Mouse (Mus musculus): ENCODE measurements around the gene B4gat1. TPM values are rescaled to one million over a fixed set of nuclear protein-coding genes. Genes with fewer than 3 reads are reported as not detected.
"Not testable (repeated sequence)": the region's sequence is repeated elsewhere in the genome, so short reads cannot be mapped to it uniquely, and the experiment has no call there.

B4gat1 gene
- polyA plus RNA-seq, 1 experiment from 2014 or later, result 47.2 TPM

DNA sequence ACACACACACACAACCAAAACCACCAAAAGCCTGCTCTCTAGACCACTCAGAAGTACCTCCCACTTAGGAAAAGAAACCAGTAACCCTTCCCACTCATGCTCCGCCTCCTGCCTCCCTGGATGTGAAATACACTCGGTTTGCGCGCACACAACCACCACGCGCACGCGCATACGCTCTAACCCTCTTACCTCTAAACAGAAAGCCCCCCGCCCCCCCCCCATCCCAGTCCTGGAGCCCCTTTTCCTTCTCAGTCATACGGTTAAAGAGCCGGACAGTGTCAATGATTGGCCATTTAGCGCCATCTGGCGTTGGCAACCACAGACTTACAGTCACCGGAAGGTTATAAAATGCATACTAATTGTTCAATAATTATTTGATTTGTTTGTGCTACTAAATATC lies 34.4 kb downstream of the B4gat1 start:
- ATAC-seq (ENCODE audit: insufficient number of reproducible peaks, low FRiP score, low TSS enrichment, low read depth), result no peak
- Histone ChIP-seq H3K27me3 (peaks cover 6% of the 10 kb centered on the region), H3K36me3 (no peaks in the 10 kb centered on the region), H3K4me2 (replicated peaks) (peak overlapping the region; percentile 82), H3K4me1 (peaks cover 47% of the 10 kb centered on the region), H3K4me3 (replicated peaks) (peak overlapping the region; percentile 70), H3K9ac (no peak overlapping the region), H3K9me3 (replicated peaks) (no peaks in the 10 kb centered on the region), H3K27ac (replicated peaks) (peak overlapping the region; percentile 98)
- 1% methylated on average over 15 of the region's 15 CpGs for WGBS

DNA sequence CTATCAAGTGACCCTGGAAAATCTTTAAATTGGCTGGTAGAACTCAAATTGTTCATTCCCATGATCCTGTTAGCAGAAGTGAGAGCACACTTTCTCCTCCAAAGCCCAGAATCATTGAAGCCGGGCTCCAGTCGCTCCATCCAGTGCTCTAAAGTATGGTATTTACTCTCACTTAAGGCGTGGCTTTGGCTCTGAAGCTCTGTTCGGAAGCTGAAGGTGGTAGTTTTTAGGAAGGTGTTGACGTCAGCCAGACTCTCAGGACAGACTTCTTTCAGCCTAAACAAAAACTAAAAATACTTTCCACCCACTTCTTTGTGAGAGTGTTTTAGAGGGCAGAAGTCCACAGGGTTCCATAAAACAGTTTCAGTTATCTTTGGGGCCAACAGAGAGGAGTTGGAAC lies 34.9 kb downstream of the B4gat1 start:
- WGBS, result 33% methylated on average over 5 of the region's 5 CpGs
- Histone ChIP-seq H3K27ac (replicated peaks) (no peak overlapping the region), H3K27me3 (peaks cover 3% of the 10 kb centered on the region)

DNA sequence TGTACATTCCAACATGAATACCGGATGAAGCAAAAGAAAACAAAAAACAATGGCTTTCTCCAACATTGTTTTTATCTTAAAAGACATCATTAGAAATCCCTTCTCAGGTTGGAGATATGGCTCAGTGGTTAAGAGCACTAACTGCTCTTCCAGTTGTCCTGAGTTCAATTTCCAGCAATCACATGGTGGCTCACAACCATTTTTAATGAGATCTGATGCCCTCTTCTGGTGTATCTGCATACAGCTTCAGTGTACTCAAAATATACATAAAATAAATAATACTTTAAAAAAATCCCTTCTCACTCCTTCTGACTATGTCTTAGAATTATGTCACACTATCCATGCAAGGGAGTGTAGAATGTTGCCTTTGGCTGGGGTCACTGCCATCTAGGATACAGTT lies 40.7 kb downstream of the B4gat1 start:
- no peak overlapping the region for H3K27ac ChIP-seq (replicated peaks)
- 80% methylated on average over 1 of the region's 1 CpGs for WGBS
- H3K4me3 ChIP-seq (replicated peaks), result no peak overlapping the region
- H3K4me1 ChIP-seq, result no peaks in the 10 kb centered on the region
- H3K36me3 ChIP-seq, result no peaks in the 10 kb centered on the region
- H3K9ac ChIP-seq, result no peak overlapping the region
- ATAC-seq (ENCODE audit: insufficient number of reproducible peaks, low FRiP score, low TSS enrichment, low read depth), result no peak
- no peak overlapping the region for H3K4me2 ChIP-seq (replicated peaks)
- H3K27me3 ChIP-seq, result peaks cover 41% of the 10 kb centered on the region
- H3K9me3 ChIP-seq (replicated peaks), result no peaks in the 10 kb centered on the region

More for the DNA sequence above, 34.9 kb downstream of the B4gat1 start:
- no peaks in the 10 kb centered on the region for H3K36me3 ChIP-seq
- no peak overlapping the region for H3K9ac ChIP-seq
- H3K4me1 ChIP-seq, result peaks cover 43% of the 10 kb centered on the region
- ATAC-seq (ENCODE audit: insufficient number of reproducible peaks, low FRiP score, low TSS enrichment, low read depth), result no peak
- H3K4me2 ChIP-seq (replicated peaks), result no peak overlapping the region
- no peaks in the 10 kb centered on the region for H3K9me3 ChIP-seq (replicated peaks)
- peak overlapping the region; percentile 70; the same call in 1 of the 2 replicates for H3K4me3 ChIP-seq (replicated peaks)

DNA sequence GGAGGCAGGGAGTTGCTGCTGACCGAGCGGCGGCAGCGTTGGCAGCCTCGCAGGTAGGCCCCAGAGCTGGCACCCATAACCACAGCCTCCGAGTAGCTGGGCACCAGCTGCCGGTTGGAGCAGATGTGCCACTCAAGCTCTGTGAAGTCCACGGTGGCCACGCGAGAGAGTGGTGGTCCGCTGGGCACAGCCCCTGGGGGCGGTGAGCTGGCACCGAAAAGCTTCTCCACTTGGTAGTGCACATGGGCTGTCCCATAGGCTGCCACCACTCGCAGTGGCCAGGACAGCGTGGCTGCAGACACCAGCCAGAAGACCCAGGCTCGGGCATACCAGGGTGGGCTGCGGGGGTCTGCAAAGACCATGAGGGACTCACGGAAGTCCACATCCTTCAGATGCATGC lies 43.4 kb downstream of the B4gat1 start:
- Histone ChIP-seq H3K27me3 (peaks cover 65% of the 10 kb centered on the region), H3K4me2 (replicated peaks) (no peak overlapping the region)
- ATAC-seq (ENCODE audit: insufficient number of reproducible peaks, low FRiP score, low TSS enrichment, low read depth), result no peak

DNA sequence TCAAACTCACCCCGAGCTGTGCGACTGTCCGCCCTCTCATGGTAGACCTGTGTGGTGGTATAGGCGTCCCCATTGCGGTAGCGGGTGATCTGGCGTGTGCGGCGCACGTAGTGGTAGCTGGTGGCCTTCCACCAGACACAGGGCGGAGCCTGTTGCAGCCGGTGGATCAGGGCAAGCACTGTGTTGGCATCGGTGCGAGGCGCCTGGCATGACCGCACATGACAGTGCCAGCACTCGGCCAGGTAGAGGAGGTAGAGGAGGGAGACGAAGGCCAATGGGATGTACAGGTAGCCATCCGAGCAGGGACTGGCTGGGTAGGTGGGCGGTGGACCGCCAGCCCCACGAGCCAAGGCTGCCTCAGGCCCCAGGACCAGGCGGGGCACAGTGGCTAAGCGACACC lies 44.0 kb downstream of the B4gat1 start:
- Histone ChIP-seq H3K4me2 (replicated peaks) (no peak overlapping the region), H3K4me3 (replicated peaks) (no peak overlapping the region), H3K27me3 (peaks cover 65% of the 10 kb centered on the region), H3K36me3 (no peaks in the 10 kb centered on the region), H3K9ac (no peak overlapping the region), H3K27ac (replicated peaks) (no peak overlapping the region), H3K9me3 (replicated peaks) (no peaks in the 10 kb centered on the region), H3K4me1 (peaks cover 18% of the 10 kb centered on the region)
- ATAC-seq (ENCODE audit: insufficient number of reproducible peaks, low FRiP score, low TSS enrichment, low read depth), result no peak
- WGBS, result 69% methylated on average over 24 of the region's 24 CpGs

More for the DNA sequence above, 43.4 kb downstream of the B4gat1 start:
- Histone ChIP-seq H3K36me3 (no peaks in the 10 kb centered on the region), H3K9ac (no peak overlapping the region), H3K4me1 (peaks cover 14% of the 10 kb centered on the region), H3K27ac (replicated peaks) (no peak overlapping the region), H3K4me3 (replicated peaks) (no peak overlapping the region), H3K9me3 (replicated peaks) (no peaks in the 10 kb centered on the region)
- 69% methylated on average over 18 of the region's 18 CpGs for WGBS

DNA sequence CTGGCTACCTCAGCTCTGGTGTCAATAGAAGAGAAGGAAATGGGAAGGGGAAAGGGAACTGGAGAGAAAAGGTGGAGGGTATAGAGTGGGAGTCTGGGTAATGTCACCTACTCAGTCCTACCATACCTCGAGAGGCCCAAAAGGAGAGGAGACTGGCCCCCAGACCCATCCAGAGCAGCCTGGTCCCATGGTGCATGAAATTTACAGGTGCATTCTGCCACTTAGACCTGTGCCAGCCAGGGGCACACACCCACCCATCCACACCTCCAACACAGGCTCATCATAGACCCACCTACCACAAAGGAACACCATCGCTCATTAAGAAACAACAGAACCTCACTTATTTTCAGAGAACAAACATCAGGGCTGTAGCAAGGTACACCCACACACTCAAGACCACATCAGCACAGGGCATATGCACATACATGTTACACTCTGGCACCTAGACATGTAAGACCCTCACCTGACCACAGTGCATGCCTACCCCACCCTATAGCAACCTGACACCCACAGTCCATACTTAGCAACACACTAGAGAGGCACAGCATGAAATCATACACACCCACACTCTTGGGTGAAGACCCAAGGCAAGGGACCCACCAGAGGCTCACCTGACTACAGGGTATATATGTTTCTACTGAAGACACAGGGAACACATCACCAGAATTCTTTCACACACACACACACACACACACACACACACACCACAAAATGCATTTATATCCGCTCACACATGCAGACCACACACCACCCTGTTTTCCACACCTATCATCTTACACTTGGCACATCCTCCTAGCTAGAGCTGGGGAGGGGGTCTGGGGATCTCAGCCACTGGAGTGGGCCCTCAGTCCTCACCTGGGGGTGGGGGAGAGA lies 45.6 kb downstream of the B4gat1 start:
- no peak for ATAC-seq (ENCODE audit: insufficient number of reproducible peaks, low FRiP score, low TSS enrichment, low read depth)
- H3K4me3 ChIP-seq (replicated peaks), result peak overlapping the region; percentile 49; the same call in 1 of the 2 replicates

DNA sequence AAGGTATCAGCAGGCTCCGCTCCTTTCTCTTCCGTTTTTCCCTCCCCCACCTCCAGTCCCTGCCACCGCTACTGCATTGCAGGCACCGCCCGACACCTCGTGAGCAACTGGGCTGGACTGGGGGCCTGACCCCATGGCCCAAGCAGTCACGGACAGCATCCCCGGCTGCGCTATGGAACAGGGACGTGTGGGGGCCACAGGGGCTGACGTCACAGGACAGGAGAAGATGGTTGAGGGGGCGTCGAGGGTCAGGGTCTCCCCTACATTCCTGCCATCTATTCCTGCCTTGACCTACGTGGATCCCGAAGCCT lies 46.2 kb downstream of the B4gat1 start:
- Histone ChIP-seq H3K9me3 (replicated peaks) (no peaks in the 10 kb centered on the region), H3K27me3 (peaks cover 65% of the 10 kb centered on the region), H3K27ac (replicated peaks) (no peak overlapping the region), H3K36me3 (peaks cover 2% of the 10 kb centered on the region; the same call in 1 of the 2 replicates), H3K9ac (no peak overlapping the region), H3K4me1 (peaks cover 27% of the 10 kb centered on the region), H3K4me2 (replicated peaks) (peak overlapping the region; percentile 91), H3K4me3 (replicated peaks) (peak overlapping the region; percentile 49)
- ATAC-seq (ENCODE audit: insufficient number of reproducible peaks, low FRiP score, low TSS enrichment, low read depth), result no peak
- 9% methylated on average over 15 of the region's 15 CpGs for WGBS

More for the DNA sequence above, 45.6 kb downstream of the B4gat1 start:
- WGBS, result 64% methylated on average over 3 of the region's 3 CpGs
- peaks cover 24% of the 10 kb centered on the region for H3K4me1 ChIP-seq
- peak overlapping the region; percentile 91 for H3K4me2 ChIP-seq (replicated peaks)
- H3K27me3 ChIP-seq, result peaks cover 65% of the 10 kb centered on the region
- H3K9ac ChIP-seq, result no peak overlapping the region
- no peak overlapping the region for H3K27ac ChIP-seq (replicated peaks)
- H3K36me3 ChIP-seq, result no peaks in the 10 kb centered on the region
- no peaks in the 10 kb centered on the region for H3K9me3 ChIP-seq (replicated peaks)

DNA sequence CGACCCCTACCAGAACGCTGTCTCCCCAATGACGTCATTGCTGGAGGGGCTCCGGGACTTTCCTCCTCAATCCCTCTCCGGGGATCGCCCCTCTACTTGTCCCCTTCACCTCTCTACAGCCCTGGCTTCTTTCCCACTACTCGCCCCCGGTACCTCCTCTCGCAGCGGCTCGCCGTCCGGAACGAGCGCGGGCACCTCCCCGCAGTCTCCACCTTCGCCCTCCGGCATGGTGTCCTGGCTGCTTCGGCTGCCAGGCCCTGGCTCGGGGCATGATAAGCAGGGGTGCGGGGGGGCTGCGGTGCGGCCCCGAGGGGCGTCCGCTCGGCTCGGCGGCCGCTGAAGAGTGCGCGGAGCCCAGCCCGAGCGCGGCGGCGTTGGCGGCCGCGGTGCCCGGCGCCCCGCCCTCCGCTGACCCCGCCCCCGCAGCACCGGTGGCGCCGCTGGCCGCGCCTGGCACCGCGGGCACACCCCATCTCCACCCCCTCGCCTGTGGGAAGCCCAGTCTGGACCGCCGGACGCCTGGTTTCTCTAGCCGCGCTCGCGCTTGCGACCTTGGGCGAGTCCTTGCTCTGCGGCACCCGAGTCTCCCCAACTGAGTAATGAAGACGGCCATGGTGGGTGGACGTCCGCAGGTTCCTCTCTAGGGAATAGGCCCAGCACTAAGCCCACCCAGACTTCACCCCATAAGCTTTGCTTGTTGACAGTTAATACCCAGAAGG lies 46.7 kb downstream of the B4gat1 start, which contains the start of gene Tmem151a:
Gene Tmem151a, minus strand, starts transcription at position 387 of the 719 bp plus-strand sequence.
- no peak for ATAC-seq (ENCODE audit: insufficient number of reproducible peaks, low FRiP score, low TSS enrichment, low read depth)
- H3K9ac ChIP-seq, result 0 out of 2 replicates have a peak within 1 kb of the TSS, but pooled peaks have one; percentile 18
- peaks cover 5% of the 10 kb centered on the region; the same call in 1 of the 2 replicates for H3K36me3 ChIP-seq
- no peak within 1 kb of the TSS for H3K27ac ChIP-seq (replicated peaks)
- H3K4me2 ChIP-seq (replicated peaks), result peak within 1 kb of the TSS; percentile 91
- WGBS, result under 1% methylated on average over 62 of the region's 69 CpGs
- no peaks in the 10 kb centered on the region for H3K9me3 ChIP-seq (replicated peaks)
- peaks cover 27% of the 10 kb centered on the region for H3K4me1 ChIP-seq
- H3K4me3 ChIP-seq (replicated peaks), result peak within 1 kb of the TSS; percentile 49
- peaks cover 62% of the 10 kb centered on the region for H3K27me3 ChIP-seq

DNA sequence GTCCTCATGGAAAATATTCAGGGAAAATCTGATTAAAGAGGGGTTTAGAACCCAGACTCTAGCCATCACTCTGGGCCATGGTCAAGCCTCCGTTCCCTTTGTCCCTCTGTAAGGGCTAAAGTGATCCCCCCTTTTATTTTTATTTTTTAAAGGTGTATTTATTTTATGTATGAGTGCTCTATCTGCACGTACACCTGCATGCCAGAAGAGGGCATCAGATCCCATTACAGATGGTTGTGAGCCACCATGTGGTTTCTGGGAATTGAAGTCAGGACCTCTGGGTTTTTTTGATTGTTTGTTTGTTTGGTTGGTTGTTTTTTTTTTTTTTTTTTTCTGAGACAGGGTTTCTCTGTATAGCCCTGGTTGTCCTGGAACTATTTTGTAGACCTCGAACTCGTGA lies 47.9 kb downstream of the B4gat1 start:
- not testable (repeated sequence) for H3K9me3 ChIP-seq (replicated peaks); H3K27ac ChIP-seq (replicated peaks); H3K4me2 ChIP-seq (replicated peaks); H3K9ac ChIP-seq; H3K4me3 ChIP-seq (replicated peaks); ATAC-seq (ENCODE audit: insufficient number of reproducible peaks, low FRiP score, low TSS enrichment, low read depth)
- peaks cover 27% of the 10 kb centered on the region for H3K4me1 ChIP-seq
- 57% methylated on average over 4 of the region's 4 CpGs for WGBS
- peaks cover 51% of the 10 kb centered on the region for H3K27me3 ChIP-seq
- peaks cover 17% of the 10 kb centered on the region for H3K36me3 ChIP-seq

DNA sequence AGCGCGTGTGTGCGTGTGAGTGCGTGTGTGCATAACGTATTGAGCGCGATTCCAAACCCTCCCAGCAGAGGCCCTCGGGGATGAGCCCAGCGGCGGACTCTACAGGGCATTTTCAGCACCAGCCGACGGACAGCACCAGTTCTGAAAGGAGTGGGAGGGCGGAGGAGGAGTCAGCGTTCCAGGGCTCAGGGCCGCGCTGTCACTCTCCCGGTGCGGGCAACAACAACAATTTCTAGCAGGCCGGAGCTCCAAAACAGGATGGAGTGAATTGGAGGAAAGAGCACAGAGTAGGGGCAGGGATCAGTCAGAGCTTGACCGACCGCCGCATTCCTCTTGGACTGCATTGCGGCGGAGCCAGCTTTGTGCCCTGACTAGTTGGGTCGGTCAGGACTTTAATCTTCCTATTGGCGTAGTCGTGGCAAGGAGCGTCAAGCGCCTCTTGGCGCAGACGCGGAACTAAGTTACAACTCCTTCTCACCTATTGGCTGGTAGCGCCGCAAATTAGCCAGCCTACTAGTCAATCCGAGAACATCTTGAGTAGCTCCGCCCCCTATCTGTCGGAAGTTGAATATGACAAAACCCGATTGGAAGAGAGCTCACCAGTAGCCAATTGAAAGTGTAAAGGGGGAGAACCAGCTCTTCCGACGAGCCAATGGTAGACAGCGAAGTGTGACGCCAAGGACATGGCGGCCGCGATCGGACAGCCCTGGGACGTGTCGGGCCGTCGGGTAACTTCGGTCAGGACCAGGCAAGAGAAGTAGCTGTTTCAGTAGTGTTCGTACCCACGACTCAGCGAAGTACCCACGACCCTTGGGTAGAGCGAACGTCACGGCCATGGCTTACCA lies 49.5 kb downstream of the B4gat1 start, which contains the start of gene Yif1a:
Gene Yif1a, plus strand, starts transcription at position 655 of the 845 bp plus-strand sequence.
- Histone ChIP-seq H3K27ac (replicated peaks) (peak within 1 kb of the TSS; percentile 87), H3K4me3 (replicated peaks) (peak within 1 kb of the TSS; percentile 78), H3K9me3 (replicated peaks) (no peaks in the 10 kb centered on the region), H3K4me2 (replicated peaks) (peak within 1 kb of the TSS; percentile 55), H3K36me3 (peaks cover 33% of the 10 kb centered on the region), H3K4me1 (peaks cover 27% of the 10 kb centered on the region), H3K27me3 (peaks cover 35% of the 10 kb centered on the region), H3K9ac (peak within 1 kb of the TSS; percentile 57)
- under 1% methylated on average over 58 of the region's 58 CpGs for WGBS
- peak; percentile 91 for ATAC-seq (ENCODE audit: insufficient number of reproducible peaks, low FRiP score, low TSS enrichment, low read depth)

Data from embryonic facial prominence, embryonic 15.5 days (tissue).